Mouse (Mus musculus) CH12.LX (cell line): Measurements from ENCODE around the gene Dsn1. TPM values are rescaled to one million over a fixed set of nuclear protein-coding genes. Genes with fewer than 3 reads are reported as not detected.
A peak's percentile ranks its signal among the peaks of the same experiment; 100 is the strongest.

Experiments used
- DNase-seq: peaks from one replicate; pipeline ENCODE4 v3.0.0-alpha.2; 2013; ENCODE audit errors: extremely low read depth
- H3K27ac ChIP-seq: 2 replicates; pipeline ENCODE4 v1.5.1; 2012; ENCODE audit warnings: low read depth, mild to moderate bottlenecking, control low read depth, moderate library complexity; ENCODE audit not compliant: insufficient read depth
- H3K27me3 ChIP-seq: replicated peaks from 2 replicates; pipeline ENCODE3; 2012; ENCODE audit warnings: inconsistent platforms
- H3K36me3 ChIP-seq, 2 experiments: replicated peaks in 1 of 2; 2 replicates each; pipeline versions ENCODE3 to v1.6.1; 2012; ENCODE audit warnings: inconsistent platforms in 1 of 2, low read length in 1 of 2, mild to moderate bottlenecking in 1 of 2, mixed read lengths in 1 of 2, moderate library complexity in 1 of 2; ENCODE audit not compliant: control insufficient read depth in 1 of 2, insufficient read depth in 1 of 2
- H3K4me1 ChIP-seq, 2 experiments: 2 replicates each; pipeline ENCODE4 v1.6.1; 2012; ENCODE audit warnings: inconsistent platforms in 1 of 2, moderate library complexity in 1 of 2; ENCODE audit not compliant: insufficient read depth in 2 of 2, control insufficient read depth in 1 of 2
- H3K4me2 ChIP-seq: 2 replicates; pipeline ENCODE4 v1.6.1; 2012; ENCODE audit warnings: low read depth, mild to moderate bottlenecking, control low read depth; ENCODE audit not compliant: poor library complexity, insufficient read depth, severe bottlenecking
- H3K4me3 ChIP-seq, 3 experiments: fragments of 150-350 bp in 1 of 3; sonication (generic) in 1 of 3; replicated peaks in 1 of 3; 2 replicates each; pipeline versions ENCODE3 to v1.5.1; 2011 to 2012; ENCODE audit warnings: low read depth in 2 of 3, low read length in 2 of 3, mild to moderate bottlenecking in 2 of 3, moderate library complexity in 2 of 3, control low read depth in 1 of 3, improper control_type of control experiment in 1 of 3, inconsistent platforms in 1 of 3, mixed read lengths in 1 of 3; ENCODE audit not compliant: poor library complexity in 1 of 3
- H3K79me2 ChIP-seq: replicated peaks from 2 replicates; pipeline ENCODE4 v1.6.1; 2012; ENCODE audit warnings: mild to moderate bottlenecking, moderate library complexity; ENCODE audit not compliant: control insufficient read depth, poor library complexity, insufficient read depth, severe bottlenecking; ENCODE audit errors: extremely low read depth
- H3K9ac ChIP-seq: 2 replicates; pipeline ENCODE4 v1.6.1; 2012; ENCODE audit warnings: low read depth, mild to moderate bottlenecking, control low read depth, moderate library complexity; ENCODE audit not compliant: insufficient read depth
- H3K9me3 ChIP-seq: replicated peaks from 2 replicates; pipeline ENCODE3; 2012; ENCODE audit warnings: low read length, inconsistent platforms, mixed read lengths
- CHD2 ChIP-seq: IDR thresholded peaks from 2 replicates; pipeline ENCODE4 v1.6.1; 2011; ENCODE audit warnings: low read length, improper control_type of control experiment
- CTCF ChIP-seq, 2 experiments: IDR thresholded peaks in 1 of 2; conservative IDR thresholded peaks in 1 of 2; 2 replicates each; pipeline ENCODE4 v1.5.1; 2011 to 2012; ENCODE audit warnings: low read depth in 2 of 2, low read length in 2 of 2, improper control_type of control experiment in 1 of 2, inconsistent platforms in 1 of 2, mild to moderate bottlenecking in 1 of 2, moderate library complexity in 1 of 2
- E2F4 ChIP-seq: IDR thresholded peaks from 2 replicates; pipeline ENCODE4 v1.6.1; 2011; ENCODE audit warnings: low read depth, low read length, improper control_type of control experiment; ENCODE audit not compliant: insufficient replicate concordance
- EP300 ChIP-seq: IDR thresholded peaks from 2 replicates; pipeline ENCODE4 v1.6.1; 2011; ENCODE audit warnings: low read length, improper control_type of control experiment
- ETS1 ChIP-seq: conservative IDR thresholded peaks from 2 replicates; pipeline ENCODE4 v1.6.1; 2012; ENCODE audit warnings: low read depth, mild to moderate bottlenecking, inconsistent platforms, low read length, improper control_type of control experiment, moderate library complexity
- GABPA ChIP-seq: IDR thresholded peaks from 2 replicates; pipeline ENCODE4 v1.6.1; 2012; ENCODE audit warnings: low read depth, low read length, improper control_type of control experiment, inconsistent platforms; ENCODE audit not compliant: insufficient replicate concordance
- HCFC1 ChIP-seq: IDR thresholded peaks from 2 replicates; pipeline ENCODE4 v1.6.1; 2012; ENCODE audit warnings: low read depth, mild to moderate bottlenecking, inconsistent platforms, low read length, improper control_type of control experiment
- IRF4 ChIP-seq: IDR thresholded peaks from 2 replicates; pipeline ENCODE4 v1.6.1; 2014; ENCODE audit warnings: low read depth, mild to moderate bottlenecking, inconsistent platforms, low read length, improper control_type of control experiment
- JUN ChIP-seq: IDR thresholded peaks from 2 replicates; pipeline ENCODE4 v1.6.1; 2011; ENCODE audit warnings: low read depth, mild to moderate bottlenecking, low read length, improper control_type of control experiment, moderate library complexity; ENCODE audit not compliant: insufficient read depth
- KAT2A ChIP-seq: IDR thresholded peaks from 2 replicates; pipeline ENCODE4 v1.6.1; 2012; ENCODE audit warnings: low read length, improper control_type of control experiment, inconsistent platforms; ENCODE audit not compliant: insufficient replicate concordance
- MAX ChIP-seq: IDR thresholded peaks from 2 replicates; pipeline ENCODE4 v1.6.1; 2011; ENCODE audit warnings: low read length, improper control_type of control experiment
- MYC ChIP-seq: IDR thresholded peaks from 2 replicates; pipeline ENCODE4 v1.6.1; 2011; ENCODE audit warnings: low read depth, mild to moderate bottlenecking, improper control_type of control experiment, low read length
- NELFE ChIP-seq: IDR thresholded peaks from 2 replicates; pipeline ENCODE4 v1.6.1; 2011; ENCODE audit warnings: low read depth, low read length, improper control_type of control experiment
- POLR2AphosphoS2 ChIP-seq: IDR thresholded peaks from 2 replicates; pipeline ENCODE4 v1.6.1; 2011; ENCODE audit warnings: low read depth, low read length, improper control_type of control experiment
- RAD21 ChIP-seq: IDR thresholded peaks from 2 replicates; pipeline ENCODE4 v1.6.1; 2011; ENCODE audit warnings: low read depth, mild to moderate bottlenecking, low read length, improper control_type of control experiment, moderate library complexity
- RCOR1 ChIP-seq: conservative IDR thresholded peaks from 2 replicates; pipeline ENCODE4 v1.6.1; 2012; ENCODE audit warnings: low read depth, mild to moderate bottlenecking, inconsistent platforms, low read length, improper control_type of control experiment
- SIN3A ChIP-seq: IDR thresholded peaks from 2 replicates; pipeline ENCODE4 v1.6.1; 2012; ENCODE audit warnings: low read length, improper control_type of control experiment, inconsistent platforms
- SMC3 ChIP-seq: IDR thresholded peaks from 2 replicates; pipeline ENCODE4 v1.6.1; 2011; ENCODE audit warnings: low read depth, low read length, improper control_type of control experiment
- TBP ChIP-seq: conservative IDR thresholded peaks from 2 replicates; pipeline ENCODE4 v1.6.1; 2011; ENCODE audit warnings: low read depth, low read length, improper control_type of control experiment
- TCF12 ChIP-seq: IDR thresholded peaks from 2 replicates; pipeline ENCODE4 v1.6.1; 2014; ENCODE audit warnings: low read depth, mild to moderate bottlenecking, inconsistent platforms, low read length, improper control_type of control experiment
- USF1 ChIP-seq: IDR thresholded peaks from 2 replicates; pipeline ENCODE4 v1.6.1; 2014; ENCODE audit warnings: low read depth, mild to moderate bottlenecking, inconsistent platforms, low read length, improper control_type of control experiment
- ZC3H11A ChIP-seq: IDR thresholded peaks from 2 replicates; pipeline ENCODE4 v1.6.1; 2012; ENCODE audit warnings: low read depth, mild to moderate bottlenecking, inconsistent platforms, low read length, improper control_type of control experiment
- dilution Hi-C: fragments of 300-500 bp; cut with MboI; formaldehyde crosslinking; loops from 2 replicates; pipeline ENCODE4 v1.14.3; 2020; ENCODE audit warnings: low sequenced_read_pairs; ENCODE audit not compliant: extremely low pct_unique_long_range_greater_than_20kb, extremely low pct_ligation_motif_present
- in situ Hi-C: fragments of 300-500 bp; cut with MboI; formaldehyde crosslinking; loops from 3 replicates; pipeline ENCODE4 v1.14.3; 2019; ENCODE audit warnings: low sequenced_read_pairs, low pct_ligation_motif_present, low pct_unique_long_range_greater_than_20kb, mixed read lengths
- polyA plus RNA-seq: library from polyadenylated mRNA; unstranded; fragments of >175 nt; gene quantifications from 2 replicates; pipeline ENCODE4 v1.2.1, GENCODE M21; 2012; ENCODE audit warnings: low read depth; ENCODE audit not compliant: insufficient read length
- total RNA-seq, 2 experiments: library from RNA; depleted of rRNA; stranded (reverse); fragments of 300-350 nt in 1 of 2; fragments of >200 nt in 1 of 2; gene quantifications; 2 replicates each; pipeline ENCODE4 v1.2.3; 2012 to 2014

Dsn1 gene
- total and polyA plus RNA-seq, 3 experiments = 23.2 to 34.3 (median 25.6) TPM

DNA sequence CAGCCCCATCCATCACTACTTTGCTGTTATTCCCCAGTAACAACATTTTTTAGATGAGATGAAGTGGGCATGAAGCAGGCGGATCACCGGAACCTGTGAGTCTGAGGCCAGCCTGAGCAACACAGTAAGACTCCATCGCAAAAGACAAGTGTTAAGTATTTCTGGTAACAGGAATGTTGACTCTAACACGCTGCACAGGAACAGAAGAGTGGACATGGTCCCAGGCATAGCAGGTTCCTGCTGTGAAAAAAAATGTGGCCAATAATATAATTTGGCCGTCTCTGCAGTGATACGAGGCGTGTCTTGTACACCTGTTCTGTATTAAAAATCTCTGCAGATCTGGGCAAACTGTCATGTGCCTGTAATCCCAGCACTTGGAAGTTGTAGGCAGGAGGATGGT, 28.4 kb upstream of the Dsn1 start:
- Histone ChIP-seq H3K4me1 (peaks cover 0 to 2% of the 10 kb centered on the region in 2 experiments; a peak in 1 of 4 replicates), H3K4me2 (no peak overlapping the region), H3K9me3 (no peaks in the 10 kb centered on the region), H3K36me3 (peaks cover 5 to 13% of the 10 kb centered on the region in 2 experiments), H3K9ac (no peak overlapping the region), H3K27me3 (no peaks in the 10 kb centered on the region), H3K4me3 (no peak overlapping the region), H3K79me2 (no peaks in the 10 kb centered on the region), H3K27ac (no peak overlapping the region)
- in situ Hi-C loops = loop anchor here (5.0 kb wide), 1 partner anchor 52 kb away; the partner anchor contains the start of gene Tldc2
- TF ChIP-seq CHD2 = no peak
- no peak for TF ChIP-seq JUN
- TF ChIP-seq CTCF (conservative IDR thresholded peaks at IDR 0.05 in 1 of 2, IDR thresholded peaks at IDR 0.05 in 1 of 2; ENCODE audit: low read depth in 2 of 2, low read length in 2 of 2) = no peak
- TF ChIP-seq SIN3A = no peak
- no peak for TF ChIP-seq ETS1
- no peak for TF ChIP-seq KAT2A
- TF ChIP-seq ZC3H11A = no peak
- TF ChIP-seq USF1 = no peak
- TF ChIP-seq POLR2AphosphoS2 = no peak
- no peak for TF ChIP-seq RAD21
- no peak for TF ChIP-seq RCOR1
- TF ChIP-seq HCFC1 = no peak
- no peak for TF ChIP-seq TBP
- no peak for TF ChIP-seq NELFE
- TF ChIP-seq MAX = no peak
- no peak for TF ChIP-seq EP300
- dilution Hi-C loops = no loop called here
- DNase-seq = no peak

- no peak overlapping the region for H3K4me3 ChIP-seq
- H3K4me1 ChIP-seq = no peaks in the 10 kb centered on the region; a peak in 1 of 4 replicates
- H3K9ac ChIP-seq = no peak overlapping the region
- H3K27ac ChIP-seq = no peak overlapping the region
- DNase-seq = peak; percentile 82
- no peaks in the 10 kb centered on the region for H3K79me2 ChIP-seq
- H3K9me3 ChIP-seq = no peaks in the 10 kb centered on the region
- TF ChIP-seq GABPA = no peak
- no peak for TF ChIP-seq E2F4
- TF ChIP-seq ZC3H11A = peak; percentile 26; the same call in 1 of the 2 replicates
- peak; percentile 87 for TF ChIP-seq SMC3
- no peak for TF ChIP-seq TBP
- TF ChIP-seq IRF4 = no peak
- no peak for TF ChIP-seq HCFC1
- TF ChIP-seq TCF12 = no peak
- peak; percentile 65 to 89 for TF ChIP-seq CTCF (conservative IDR thresholded peaks at IDR 0.05 in 1 of 2, IDR thresholded peaks at IDR 0.05 in 1 of 2; ENCODE audit: low read depth in 2 of 2, low read length in 2 of 2)
- TF ChIP-seq MYC = no peak
- TF ChIP-seq RAD21 = peak; percentile 73
- dilution Hi-C loops = no loop called here
- no peaks in the 10 kb centered on the region for H3K27me3 ChIP-seq
- in situ Hi-C loops = no loop called here
- peaks cover 0 to 25% of the 10 kb centered on the region in 2 experiments for H3K36me3 ChIP-seq
- H3K4me2 ChIP-seq = no peak overlapping the region
Observed at GRCm38 (mm10) chr2:157030804-157031203, 23.9 kb upstream of the Dsn1 start.
